Mouse (Mus musculus): ENCODE data around the gene Sema4d. TPM values are rescaled to one million over a fixed set of nuclear protein-coding genes. Genes with fewer than 3 reads are reported as not detected.

Gene Sema4d
- polyA plus RNA-seq, 1 experiment from 2014 or later = 3.9 TPM

- peak overlapping the region; percentile 31 for H3K27ac ChIP-seq (ENCODE audit: low read depth)
- no peak overlapping the region for H3K9ac ChIP-seq (replicated peaks)
- 65% methylated on average over 6 of the region's 6 CpGs for WGBS (ENCODE audit: insufficient replicate concordance)
- ATAC-seq = peak; percentile 37; the same call in 1 of the 2 replicates
- H3K9me3 ChIP-seq (ENCODE audit: low read length) = no peaks in the 10 kb centered on the region
- no peaks in the 10 kb centered on the region for H3K36me3 ChIP-seq (replicated peaks; ENCODE audit: insufficient read depth, low read length)
- no peaks in the 10 kb centered on the region for H3K27me3 ChIP-seq (ENCODE audit: insufficient read depth, low read length)
- TF ChIP-seq CTCF (IDR thresholded peaks at IDR 0.05; ENCODE audit: low read depth) (no peak), EP300 (IDR thresholded peaks at IDR 0.05; ENCODE audit: low read depth) (no peak)
- no peak overlapping the region for H3K4me2 ChIP-seq (ENCODE audit: low read depth, low read length)
- peaks cover 22% of the 10 kb centered on the region for H3K4me1 ChIP-seq (ENCODE audit: insufficient read depth)
- DNase-seq = no peak
- no peak overlapping the region for H3K4me3 ChIP-seq (ENCODE audit: low read depth, low read length)
Measured at GRCm38 (mm10) chr13:51777738-51778274, 15.7 kb downstream of the Sema4d start.

GRCm38 (mm10) chr13:51777048-51777737, 16.4 kb downstream of the Sema4d start:
- Histone ChIP-seq H3K4me1 (ENCODE audit: insufficient read depth) (peaks cover 22% of the 10 kb centered on the region), H3K9ac (replicated peaks) (no peak overlapping the region), H3K27ac (ENCODE audit: low read depth) (peak overlapping the region; percentile 31), H3K27me3 (ENCODE audit: insufficient read depth, low read length) (no peaks in the 10 kb centered on the region), H3K9me3 (ENCODE audit: low read length) (no peaks in the 10 kb centered on the region), H3K36me3 (replicated peaks; ENCODE audit: insufficient read depth, low read length) (no peaks in the 10 kb centered on the region), H3K4me3 (ENCODE audit: low read depth, low read length) (no peak overlapping the region), H3K4me2 (ENCODE audit: low read depth, low read length) (no peak overlapping the region)
- ATAC-seq = peak; percentile 71
- peak; percentile 42 for DNase-seq
- TF ChIP-seq CTCF (IDR thresholded peaks at IDR 0.05; ENCODE audit: low read depth) = no peak
- no peak for TF ChIP-seq EP300 (IDR thresholded peaks at IDR 0.05; ENCODE audit: low read depth)
- 53% methylated on average over 11 of the region's 11 CpGs for WGBS (ENCODE audit: insufficient replicate concordance)

GRCm38 (mm10) chr13:51776160-51776737, 17.3 kb downstream of the Sema4d start:
- Histone ChIP-seq H3K9ac (replicated peaks) (no peak overlapping the region), H3K4me2 (ENCODE audit: low read depth, low read length) (no peak overlapping the region), H3K4me1 (ENCODE audit: insufficient read depth) (peaks cover 17% of the 10 kb centered on the region), H3K27ac (ENCODE audit: low read depth) (no peak overlapping the region), H3K27me3 (ENCODE audit: insufficient read depth, low read length) (no peaks in the 10 kb centered on the region), H3K9me3 (ENCODE audit: low read length) (no peaks in the 10 kb centered on the region), H3K36me3 (replicated peaks; ENCODE audit: insufficient read depth, low read length) (no peaks in the 10 kb centered on the region), H3K4me3 (ENCODE audit: low read depth, low read length) (no peak overlapping the region)
- no peak for DNase-seq
- TF ChIP-seq EP300 (IDR thresholded peaks at IDR 0.05; ENCODE audit: low read depth) = no peak
- no peak for TF ChIP-seq CTCF (IDR thresholded peaks at IDR 0.05; ENCODE audit: low read depth)
- no peak for ATAC-seq
- 63% methylated on average over 6 of the region's 6 CpGs for WGBS (ENCODE audit: insufficient replicate concordance)

- TF ChIP-seq CTCF (IDR thresholded peaks at IDR 0.05; ENCODE audit: low read depth) (no peak), EP300 (IDR thresholded peaks at IDR 0.05; ENCODE audit: low read depth) (no peak)
- DNase-seq (no peak), ATAC-seq (no peak)
- no peaks in the 10 kb centered on the region for H3K9me3 ChIP-seq (ENCODE audit: low read length)
- no peak overlapping the region for H3K4me3 ChIP-seq (ENCODE audit: low read depth, low read length)
- no peaks in the 10 kb centered on the region for H3K36me3 ChIP-seq (replicated peaks; ENCODE audit: insufficient read depth, low read length)
- no peaks in the 10 kb centered on the region for H3K27me3 ChIP-seq (ENCODE audit: insufficient read depth, low read length)
- no peak overlapping the region for H3K27ac ChIP-seq (ENCODE audit: low read depth)
- H3K9ac ChIP-seq (replicated peaks) = no peak overlapping the region
- WGBS (ENCODE audit: insufficient replicate concordance) = 87% methylated on average over 10 of the region's 10 CpGs
- peaks cover 11% of the 10 kb centered on the region for H3K4me1 ChIP-seq (ENCODE audit: insufficient read depth)
- H3K4me2 ChIP-seq (ENCODE audit: low read depth, low read length) = no peak overlapping the region
Measured at GRCm38 (mm10) chr13:51771802-51772206, 21.7 kb downstream of the Sema4d start.

GRCm38 (mm10) chr13:51770647-51771427, 22.7 kb downstream of the Sema4d start:
- Histone ChIP-seq H3K36me3 (replicated peaks; ENCODE audit: insufficient read depth, low read length) (no peaks in the 10 kb centered on the region), H3K27ac (ENCODE audit: low read depth) (no peak overlapping the region), H3K4me1 (ENCODE audit: insufficient read depth) (peaks cover 9% of the 10 kb centered on the region; the same call in 1 of the 2 replicates), H3K9ac (replicated peaks) (no peak overlapping the region), H3K9me3 (ENCODE audit: low read length) (no peaks in the 10 kb centered on the region), H3K4me2 (ENCODE audit: low read depth, low read length) (no peak overlapping the region), H3K27me3 (ENCODE audit: insufficient read depth, low read length) (no peaks in the 10 kb centered on the region), H3K4me3 (ENCODE audit: low read depth, low read length) (no peak overlapping the region)
- no peak for TF ChIP-seq EP300 (IDR thresholded peaks at IDR 0.05; ENCODE audit: low read depth)
- TF ChIP-seq CTCF (IDR thresholded peaks at IDR 0.05; ENCODE audit: low read depth) = 0 out of 2 replicates have a peak, but pooled peaks have one; percentile 1
- DNase-seq (no peak), ATAC-seq (no peak)
- WGBS (ENCODE audit: insufficient replicate concordance) = 88% methylated on average over 14 of the region's 14 CpGs

Data from liver, postnatal 0 days (tissue).